Comparison of ENCODE assay signal across 26 mouse cellular contexts in the genomic region with DNA sequence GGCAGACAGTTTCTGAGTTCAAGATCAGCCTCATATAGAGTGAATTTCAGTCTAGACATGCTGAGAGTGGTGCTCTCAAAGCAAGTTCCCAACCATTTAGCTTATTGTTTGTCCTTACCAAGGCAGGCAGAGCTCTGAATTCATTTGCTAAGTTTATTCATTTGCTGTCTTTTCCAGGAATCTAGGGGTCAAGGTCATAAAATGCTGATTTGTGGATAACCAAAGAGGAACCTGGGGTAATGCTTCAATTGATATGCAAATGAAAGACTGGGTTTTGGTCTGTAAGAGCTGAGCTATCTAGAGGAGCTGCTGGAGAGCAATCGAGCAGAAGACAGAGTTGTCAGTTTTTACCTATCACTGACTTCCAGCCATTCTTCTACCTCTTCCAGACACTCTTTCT.
DNase-seq lines count a peak whose midpoint lies in the region; ATAC-seq and TF ChIP-seq lines count a peak whose summit lies in the region.
"Had no signal": no experiment of that assay in that cellular context is flagged by ENCODE, and none has a peak within 500 bp of the region (broad histone marks: within the 10 kb centered on the region; RNA-seq: fewer than 3 reads in every experiment).

No protein-coding gene starts in this region.

- DNase-seq in embryo, embryonic 10.5 days (ENCODE audit: low spot score): peak; percentile 10
- DNase-seq in embryo, embryonic 11 days: no peak
- DNase-seq in ES-E14 (ENCODE audit: low read depth, low spot score) (peak; percentile 16), ZHBTc4 (ENCODE audit: low read depth, low spot score) (peak; percentile 74)
- no peak for DNase-seq in layer of hippocampus, adult 8-10 months (ENCODE audit: low spot score in 2 of 2)
- DNase-seq: adrenal gland, adult 2 months; adrenal gland, postnatal 10 days; adrenal gland, postnatal 25 days; B cell, adult 2 months; cerebellum, adult 11 months; cerebellum, adult 18-20 months; cerebellum, adult 8-10 months; cerebellum, adult 9-11 months; cerebellum, postnatal 14 days; cerebellum, postnatal 36 days had no signal

- no peaks in the 10 kb centered on the region for H3K27me3 ChIP-seq in ES-Bruce4 (ENCODE audit: control insufficient read depth, insufficient read depth, low read length, poor library complexity, severe bottlenecking)
- no peaks in the 10 kb centered on the region for H3K27me3 ChIP-seq in kidney, embryonic 15.5 days
- H3K27me3 ChIP-seq: CH12.LX; embryonic facial prominence, embryonic 13.5 days; embryonic facial prominence, embryonic 15.5 days; forebrain, embryonic 12.5 days had no signal

- no peak for TF ChIP-seq CTCF in ES-Bruce4 (IDR thresholded peaks at IDR 0.05; ENCODE audit: low read depth, low read length)

- H3K4me1 ChIP-seq in ES-Bruce4 (ENCODE audit: control insufficient read depth, insufficient read depth, low read length) (no peaks in the 10 kb centered on the region), ES-E14 (ENCODE audit: control insufficient read depth in 2 of 2, insufficient read depth in 2 of 2, low read length in 2 of 2, poor library complexity in 1 of 2) (no peaks in the 10 kb centered on the region)
- H3K4me1 ChIP-seq in kidney, embryonic 15.5 days: no peaks in the 10 kb centered on the region
- H3K4me1 ChIP-seq: embryonic facial prominence, embryonic 13.5 days; embryonic facial prominence, embryonic 15.5 days; forebrain, embryonic 10.5 days; forebrain, embryonic 12.5 days had no signal

- peak overlapping the region; percentile 97 for H3K27ac ChIP-seq in ES-Bruce4 (ENCODE audit: insufficient read depth, low read length)
- H3K27ac ChIP-seq in ES-E14 (ENCODE audit: insufficient read depth, low read depth, low read length, poor library complexity, severe bottlenecking): peak overlapping the region; percentile 62; the same call in 1 of the 2 replicates
- no peak overlapping the region for H3K27ac ChIP-seq in kidney, embryonic 15.5 days
- H3K27ac ChIP-seq: embryonic facial prominence, embryonic 13.5 days; embryonic facial prominence, embryonic 15.5 days; forebrain, embryonic 10.5 days; forebrain, embryonic 12.5 days had no signal

- ATAC-seq in kidney, embryonic 15.5 days (replicated peaks; ENCODE audit: low FRiP score): no peak
- ATAC-seq: CD4-positive, CD25-positive, alpha-beta regulatory T cell, adult 4 months; forebrain, embryonic 14.5 days; forebrain, embryonic 16.5 days had no signal

- no peak overlapping the region for H3K9ac ChIP-seq in ES-Bruce4 (ENCODE audit: low read depth, poor library complexity, severe bottlenecking)
- H3K9ac ChIP-seq in ES-E14 (ENCODE audit: insufficient read depth, low read depth, low read length, poor library complexity, severe bottlenecking): no peak overlapping the region
- no peak overlapping the region for H3K9ac ChIP-seq in kidney, embryonic 15.5 days
- H3K9ac ChIP-seq: embryonic facial prominence, embryonic 13.5 days; embryonic facial prominence, embryonic 15.5 days; forebrain, embryonic 12.5 days had no signal

- peaks cover 6% of the 10 kb centered on the region; the same call in 1 of the 2 replicates for H3K9me3 ChIP-seq in ES-Bruce4 (replicated peaks; ENCODE audit: control insufficient read depth, insufficient read depth, low read length, poor library complexity, severe bottlenecking)
- no peaks in the 10 kb centered on the region for H3K9me3 ChIP-seq in ES-E14 (ENCODE audit: control insufficient read depth, insufficient read depth, low read depth, low read length)
- H3K9me3 ChIP-seq in kidney, embryonic 15.5 days (replicated peaks): no peaks in the 10 kb centered on the region
- H3K9me3 ChIP-seq: embryonic facial prominence, embryonic 13.5 days; embryonic facial prominence, embryonic 15.5 days; forebrain, embryonic 10.5 days; forebrain, embryonic 12.5 days had no signal

- no peak overlapping the region for H3K4me2 ChIP-seq in kidney, embryonic 15.5 days
- H3K4me2 ChIP-seq: embryonic facial prominence, embryonic 13.5 days; embryonic facial prominence, embryonic 15.5 days; forebrain, embryonic 12.5 days had no signal

- no peak for TF ChIP-seq POLR2A in ES-Bruce4 (IDR thresholded peaks at IDR 0.05; ENCODE audit: insufficient read depth, low read length)

- WGBS in kidney, embryonic 15.5 days: 35% methylated on average over 1 of the region's 1 CpGs

- in situ Hi-C loops in ES-E14 (cut with MboI; ENCODE audit: low sequenced_read_pairs in 2 of 2, unreplicated experiment in 2 of 2): no loop called here

- TF ChIP-seq EP300 in ES-Bruce4 (IDR thresholded peaks at IDR 0.05; ENCODE audit: insufficient read depth, low read depth, low read length): no peak

- H3K4me3 ChIP-seq in ES-Bruce4 (ENCODE audit: low read depth, low read length) (no peak overlapping the region), ES-E14 (ENCODE audit: insufficient read depth in 1 of 2, low read depth in 1 of 2, low read length in 2 of 2, poor library complexity in 1 of 2, severe bottlenecking in 1 of 2) (no peak overlapping the region)
- no peak overlapping the region for H3K4me3 ChIP-seq in kidney, embryonic 15.5 days (replicated peaks)
- H3K4me3 ChIP-seq: embryonic facial prominence, embryonic 13.5 days; embryonic facial prominence, embryonic 15.5 days; erythroblast, embryonic 14.5 days; forebrain, embryonic 10.5 days; forebrain, embryonic 12.5 days had no signal

- H3K36me3 ChIP-seq in ES-Bruce4 (ENCODE audit: control insufficient read depth, insufficient read depth, low read length, poor library complexity, severe bottlenecking) (peaks cover 2% of the 10 kb centered on the region; the same call in 1 of the 2 replicates), ES-E14 (ENCODE audit: control insufficient read depth, insufficient read depth, low read length, poor library complexity, severe bottlenecking) (no peaks in the 10 kb centered on the region)
- H3K36me3 ChIP-seq in kidney, embryonic 15.5 days: no peaks in the 10 kb centered on the region
- H3K36me3 ChIP-seq: embryonic facial prominence, embryonic 13.5 days; embryonic facial prominence, embryonic 15.5 days; forebrain, embryonic 10.5 days; forebrain, embryonic 12.5 days had no signal

TF ChIP-seq in ES-E14, 5 proteins besides CTCF, POLR2A, EP300 and RAD21:
- TF ChIP-seq ZNF384 (IDR thresholded peaks at IDR 0.05; ENCODE audit: low read depth, low read length) (no peak), HCFC1 (IDR thresholded peaks at IDR 0.05; ENCODE audit: borderline replicate concordance, insufficient read depth, low read length) (no peak), CHD2 (IDR thresholded peaks at IDR 0.05; ENCODE audit: low read depth, low read length) (no peak), ZC3H11A (IDR thresholded peaks at IDR 0.05; ENCODE audit: borderline replicate concordance, low read depth, low read length) (no peak), MAFK (IDR thresholded peaks at IDR 0.05; ENCODE audit: insufficient read depth, low read depth, low read length) (no peak)
TF ChIP-seq in ES-E14: peak in this region for 0.

Comparison
In these comparisons a context has a peak if more than half of its experiments do, and no peak if none do; other contexts are left out.
1. DNase-seq: peak in embryo, embryonic 10.5 days (single experiment), ES-E14 (single experiment) and ZHBTc4 (single experiment); none in embryo, embryonic 11 days (single experiment) and layer of hippocampus, adult 8-10 months (0 of 2).